Mouse (Mus musculus) neural tube, embryonic 14.5 days (tissue): Measurements from ENCODE around the gene Enkur. TPM values are rescaled to one million over a fixed set of nuclear protein-coding genes. Genes with fewer than 3 reads are reported as not detected.

Source experiments
- polyA plus RNA-seq: library from polyadenylated mRNA; unstranded; fragments of >200 nt; fragmentation: Nextera tagmentation; extraction: Ambion mirVana; gene quantifications from 2 replicates; pipeline ENCODE4 v1.2.1, GENCODE M21; 2014

Enkur gene
- polyA plus RNA-seq, 1 experiment from 2014 or later, result 6.3 TPM

Other genes starting within 250 kb of the Enkur start
- gene Arhgap21, start 236.5 kb downstream of the Enkur start, polyA plus RNA-seq, result 47.7 and 53.4 TPM in 2 replicates
- 21.3 and 24.8 TPM in 2 replicates for gene Thnsl1, start 359 bp upstream of the Enkur start, polyA plus RNA-seq
- gene Gpr158, start 162.2 kb upstream of the Enkur start, polyA plus RNA-seq, result 5.1 and 6.1 TPM in 2 replicates